Comparison of ENCODE assay signal across 22 mouse cellular contexts in the genomic region with DNA sequence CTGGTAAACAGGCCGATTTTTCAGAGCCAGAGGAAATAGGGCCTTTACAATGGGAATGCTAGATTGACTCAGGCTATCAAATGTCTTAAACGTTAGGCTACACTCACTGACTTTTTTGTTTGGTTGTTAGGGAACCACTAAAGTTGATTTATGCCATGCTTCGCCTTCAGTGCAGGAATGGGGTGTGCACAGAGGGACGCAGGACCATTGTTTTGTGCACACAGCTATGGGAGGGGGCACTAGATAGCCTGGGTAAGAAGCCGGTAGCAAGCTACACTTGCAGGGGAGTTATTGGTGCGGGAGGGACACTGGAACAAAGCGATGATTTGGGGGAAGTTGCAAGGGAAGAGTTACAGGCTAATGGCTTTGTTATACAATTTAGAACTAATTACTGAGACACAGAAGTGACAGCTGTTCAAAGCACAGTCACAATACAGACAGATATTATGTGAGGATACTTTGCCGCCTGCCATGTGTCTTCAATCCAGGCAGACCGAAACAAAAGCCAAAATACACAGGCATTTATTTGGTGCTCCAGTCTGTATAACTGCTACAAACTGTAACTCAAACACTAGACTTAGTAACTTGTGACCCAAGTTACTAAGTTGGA.
DNase-seq lines count a peak whose midpoint lies in the region; ATAC-seq and TF ChIP-seq lines count a peak whose summit lies in the region.
"Had no signal": no experiment of that assay in that cellular context is flagged by ENCODE, and none has a peak within 500 bp of the region (broad histone marks: within the 10 kb centered on the region; RNA-seq: fewer than 3 reads in every experiment).

No protein-coding gene starts in this region.

- H3K27ac ChIP-seq in hindbrain, embryonic 12.5 days, result no peak overlapping the region
- no peak overlapping the region for H3K27ac ChIP-seq in hindbrain, postnatal 0 days
- peak overlapping the region; percentile 66 for H3K27ac ChIP-seq in bone marrow macrophage, adult 2 months (ENCODE audit: insufficient read depth, low read depth, low read length)
- H3K27ac ChIP-seq in hindbrain, embryonic 16.5 days (ENCODE audit: low read depth, low read length), result no peak overlapping the region
- no peak overlapping the region for H3K27ac ChIP-seq in midbrain, embryonic 10.5 days (replicated peaks)
- H3K27ac ChIP-seq: embryonic facial prominence, embryonic 12.5 days; hindbrain, embryonic 15.5 days; layer of hippocampus, adult 2 months; liver, embryonic 12.5 days had no signal

- H3K36me3 ChIP-seq in hindbrain, embryonic 12.5 days, result peaks cover 6% of the 10 kb centered on the region; the same call in 1 of the 2 replicates
- peaks cover 4% of the 10 kb centered on the region; the same call in 1 of the 2 replicates for H3K36me3 ChIP-seq in hindbrain, postnatal 0 days (ENCODE audit: insufficient read depth, low read length)
- H3K36me3 ChIP-seq in hindbrain, embryonic 16.5 days (ENCODE audit: control insufficient read depth, insufficient read depth, low read length), result no peaks in the 10 kb centered on the region
- peaks cover 7% of the 10 kb centered on the region; the same call in 1 of the 2 replicates for H3K36me3 ChIP-seq in midbrain, embryonic 10.5 days

- H3K9ac ChIP-seq in hindbrain, embryonic 12.5 days, result no peak overlapping the region
- H3K9ac ChIP-seq in hindbrain, postnatal 0 days (replicated peaks; ENCODE audit: low read length), result no peak overlapping the region
- H3K9ac ChIP-seq in hindbrain, embryonic 16.5 days (ENCODE audit: low read depth, low read length), result no peak overlapping the region
- H3K9ac ChIP-seq: embryonic facial prominence, embryonic 12.5 days; hindbrain, embryonic 15.5 days; liver, embryonic 12.5 days; lung, embryonic 14.5 days had no signal

- TF ChIP-seq CTCF in hindbrain, postnatal 0 days (IDR thresholded peaks at IDR 0.05; ENCODE audit: low read depth), result no peak
- no peak for TF ChIP-seq CTCF in bone marrow macrophage, adult 2 months (IDR thresholded peaks at IDR 0.05; ENCODE audit: low read depth, low read length)

- no peaks in the 10 kb centered on the region; the same call in 1 of the 2 replicates for H3K4me1 ChIP-seq in hindbrain, embryonic 12.5 days
- no peaks in the 10 kb centered on the region for H3K4me1 ChIP-seq in hindbrain, postnatal 0 days (ENCODE audit: insufficient read depth, low read length)
- peaks cover 58% of the 10 kb centered on the region for H3K4me1 ChIP-seq in bone marrow macrophage, adult 2 months (ENCODE audit: control insufficient read depth, insufficient read depth, low read length)
- no peaks in the 10 kb centered on the region; the same call in 1 of the 2 replicates for H3K4me1 ChIP-seq in hindbrain, embryonic 16.5 days (ENCODE audit: control insufficient read depth, insufficient read depth, low read depth, low read length)
- 0 out of 2 replicates have a peak, but pooled peaks cover 2% of the 10 kb centered on the region for H3K4me1 ChIP-seq in midbrain, embryonic 10.5 days
- H3K4me1 ChIP-seq: embryonic facial prominence, embryonic 12.5 days had no signal

- no peak overlapping the region for H3K4me3 ChIP-seq in hindbrain, embryonic 12.5 days
- no peak overlapping the region for H3K4me3 ChIP-seq in hindbrain, postnatal 0 days (ENCODE audit: low read length)
- no peak overlapping the region for H3K4me3 ChIP-seq in bone marrow macrophage, adult 2 months (ENCODE audit: insufficient read depth, low read length)
- no peak overlapping the region for H3K4me3 ChIP-seq in hindbrain, embryonic 16.5 days (ENCODE audit: low read length)
- H3K4me3 ChIP-seq in midbrain, embryonic 10.5 days, result no peak overlapping the region
- H3K4me3 ChIP-seq: embryonic facial prominence, embryonic 12.5 days; hindbrain, embryonic 15.5 days; layer of hippocampus, adult 2 months; liver, embryonic 12.5 days had no signal

- DNase-seq in hindbrain, postnatal 0 days (ENCODE audit: low spot score), result no peak
- DNase-seq in embryo, embryonic 10 days (ENCODE audit: low spot score), result peak; percentile 61
- DNase-seq in midbrain, embryonic 10.5 days (ENCODE audit: low spot score), result no peak
- DNase-seq in adrenal gland, postnatal 10 days, result no peak
- DNase-seq in cerebellum, postnatal 10 days, result no peak
- DNase-seq: adrenal gland, postnatal 36 days; cerebellum, adult 9-11 months; gastrocnemius, postnatal 10 days; kidney, adult 18-20 months; lung, embryonic 14.5 days; lung, postnatal 4 days; midbrain, embryonic 14.5 days; thymus, postnatal 4 days had no signal

- WGBS in hindbrain, embryonic 12.5 days, result 41% methylated on average over 9 of the region's 9 CpGs
- WGBS in hindbrain, postnatal 0 days, result 38% methylated on average over 9 of the region's 9 CpGs
- WGBS in hindbrain, embryonic 16.5 days, result 31% methylated on average over 9 of the region's 9 CpGs
- 79% methylated on average over 9 of the region's 9 CpGs for WGBS in midbrain, embryonic 10.5 days

- TF ChIP-seq POLR2A in bone marrow macrophage, adult 2 months (IDR thresholded peaks at IDR 0.05; ENCODE audit: borderline replicate concordance, low read depth, low read length), result no peak

- H3K27me3 ChIP-seq in hindbrain, embryonic 12.5 days, result no peaks in the 10 kb centered on the region
- no peaks in the 10 kb centered on the region for H3K27me3 ChIP-seq in hindbrain, postnatal 0 days (ENCODE audit: insufficient read depth, low read length)
- no peaks in the 10 kb centered on the region for H3K27me3 ChIP-seq in hindbrain, embryonic 16.5 days (replicated peaks; ENCODE audit: control insufficient read depth, insufficient read depth, low read length)
- no peaks in the 10 kb centered on the region for H3K27me3 ChIP-seq in midbrain, embryonic 10.5 days (ENCODE audit: low read depth, poor library complexity, severe bottlenecking)
- H3K27me3 ChIP-seq: embryonic facial prominence, embryonic 12.5 days; hindbrain, embryonic 15.5 days; liver, embryonic 12.5 days; Patski had no signal

- no peak overlapping the region for H3K4me2 ChIP-seq in hindbrain, embryonic 12.5 days (replicated peaks)
- no peak overlapping the region for H3K4me2 ChIP-seq in hindbrain, postnatal 0 days (ENCODE audit: low read depth, low read length)
- H3K4me2 ChIP-seq in hindbrain, embryonic 16.5 days (ENCODE audit: low read length), result no peak overlapping the region
- H3K4me2 ChIP-seq: embryonic facial prominence, embryonic 12.5 days; hindbrain, embryonic 15.5 days; liver, embryonic 12.5 days; lung, embryonic 14.5 days had no signal

- peak; percentile 43; the same call in 1 of the 2 replicates for ATAC-seq in hindbrain, embryonic 12.5 days (ENCODE audit: low FRiP score)
- ATAC-seq in hindbrain, postnatal 0 days, result no peak
- ATAC-seq in hindbrain, embryonic 16.5 days, result peak; percentile 63; the same call in 1 of the 2 replicates
- ATAC-seq: activated CD4-positive, CD25-positive, alpha-beta regulatory T cell, adult 4 months; liver, embryonic 12.5 days; Patski had no signal

- H3K9me3 ChIP-seq in hindbrain, embryonic 12.5 days (replicated peaks), result no peaks in the 10 kb centered on the region
- no peaks in the 10 kb centered on the region for H3K9me3 ChIP-seq in hindbrain, postnatal 0 days (ENCODE audit: low read length)
- H3K9me3 ChIP-seq in hindbrain, embryonic 16.5 days (ENCODE audit: control insufficient read depth, low read length), result no peaks in the 10 kb centered on the region
- H3K9me3 ChIP-seq in midbrain, embryonic 10.5 days (replicated peaks), result no peaks in the 10 kb centered on the region
- H3K9me3 ChIP-seq: embryonic facial prominence, embryonic 12.5 days; hindbrain, embryonic 15.5 days had no signal
